Mouse (Mus musculus): ENCODE measurements around the gene Doc2a.
"Not testable (repeated sequence)": the region's sequence is repeated elsewhere in the genome, so short reads cannot be mapped to it uniquely, and the experiment has no call there.

The Doc2a gene

GRCm38 (mm10) chr7:126868003-126868402, 20.8 kb downstream of the Doc2a start:
- ATAC-seq (ENCODE audit: low TSS enrichment) = no peak

GRCm38 (mm10) chr7:126869780-126870519, 22.7 kb downstream of the Doc2a start:
- ATAC-seq (ENCODE audit: low TSS enrichment) = no peak

- no peak for ATAC-seq (ENCODE audit: low TSS enrichment)
These were observed 23.3 kb downstream of the Doc2a start for GRCm38 (mm10) chr7:126870520-126870891.

- no peak for ATAC-seq (ENCODE audit: low TSS enrichment)
These were observed 30.0 kb downstream of the Doc2a start for GRCm38 (mm10) chr7:126877239-126877638.

GRCm38 (mm10) chr7:126881040-126881439, 33.8 kb downstream of the Doc2a start:
- no peak for ATAC-seq (ENCODE audit: low TSS enrichment)

GRCm38 (mm10) chr7:126883731-126884181, 36.5 kb downstream of the Doc2a start:
- ATAC-seq (ENCODE audit: low TSS enrichment) = no peak

GRCm38 (mm10) chr7:126884286-126885164, 37.3 kb downstream of the Doc2a start, which contains the start of gene Taok2:
Gene Taok2, minus strand, starts transcription at chr7:126884703.
- peak; percentile 94 for ATAC-seq (ENCODE audit: low TSS enrichment)

GRCm38 (mm10) chr7:126887281-126887680, 40.1 kb downstream of the Doc2a start:
- ATAC-seq (ENCODE audit: low TSS enrichment) = no peak

GRCm38 (mm10) chr7:126888852-126889251, 41.6 kb downstream of the Doc2a start:
- ATAC-seq (ENCODE audit: low TSS enrichment) = no peak

- no peak for ATAC-seq (ENCODE audit: low TSS enrichment)
These were observed 49.7 kb downstream of the Doc2a start for GRCm38 (mm10) chr7:126896912-126897311.

GRCm38 (mm10) chr7:126897390-126898101, 50.3 kb downstream of the Doc2a start:
- ATAC-seq (ENCODE audit: low TSS enrichment) = peak; percentile 70

- peak; percentile 88 for ATAC-seq (ENCODE audit: low TSS enrichment)
These were observed 51.1 kb downstream of the Doc2a start for GRCm38 (mm10) chr7:126898102-126898990.

GRCm38 (mm10) chr7:126899781-126900180, 52.6 kb downstream of the Doc2a start:
- not testable (repeated sequence) for ATAC-seq (ENCODE audit: low TSS enrichment)
